Mouse (Mus musculus) CD8-positive naive resting alpha-beta T cell, adult 57 days (primary cell): ENCODE measurements around the gene Mlf1. TPM values are rescaled to one million over a fixed set of nuclear protein-coding genes. Genes with fewer than 3 reads are reported as not detected.

Source experiments
- total RNA-seq: library from RNA; stranded (reverse); gene quantifications from one replicate; pipeline ENCODE4 v1.2.4, GENCODE M21; 2023

Gene Mlf1
- 1.1 TPM for total RNA-seq

DNA sequence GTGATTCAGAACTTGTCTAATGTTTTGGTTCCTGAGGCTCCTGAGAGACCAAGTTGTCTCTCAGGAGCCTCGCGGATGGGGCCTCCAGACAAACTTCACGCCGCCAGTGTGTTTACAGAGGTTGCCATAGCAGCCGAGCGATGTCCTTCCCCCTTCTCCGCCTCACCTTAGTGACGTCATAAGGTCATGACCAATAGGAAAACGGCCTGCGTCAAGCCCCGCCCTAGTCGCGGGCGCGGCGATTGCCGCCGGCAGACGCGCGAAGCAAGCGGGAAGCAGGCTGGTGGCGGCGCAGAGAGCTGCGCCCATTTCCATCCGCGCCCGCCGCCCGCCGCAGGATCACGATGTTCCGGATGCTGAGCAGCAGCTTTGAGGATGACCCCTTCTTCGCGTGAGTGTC lies at the start of gene Mlf1:
TSS of gene Mlf1 (plus strand) at position 226 of the 400 bp plus-strand sequence.

GRCm38 (mm10) chr3:67375063-67375462 lies 1.2 kb downstream of the Mlf1 start, which contains the start of gene Gm17402:
Gene Gm17402, minus strand, starts transcription at chr3:67375163.

DNA sequence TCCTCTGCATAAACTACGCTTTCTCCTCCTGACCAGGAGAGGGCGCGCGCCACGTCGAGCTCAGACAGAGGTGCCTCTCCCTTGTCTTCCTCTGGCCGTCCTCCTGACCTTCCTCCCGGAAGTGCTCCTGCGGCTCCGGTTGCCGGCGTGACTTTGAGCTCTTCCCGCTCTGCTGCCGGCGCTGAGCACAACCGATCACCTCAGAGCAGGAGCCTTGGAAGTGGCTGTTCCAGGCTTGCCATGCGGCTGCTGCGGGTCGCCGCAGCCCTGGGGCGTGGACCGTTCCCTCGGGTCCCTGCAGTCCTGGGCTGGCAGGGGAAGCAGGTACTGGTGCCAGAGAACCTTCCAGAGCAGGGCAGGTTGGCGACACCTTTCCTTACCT lies 56.1 kb downstream of the Mlf1 start, which contains the start of gene Gfm1:
TSS of gene Gfm1 (plus strand) at position 98 of the 382 bp plus-strand sequence.

Other genes starting within 250 kb of the Mlf1 start
- gene Gm17402, start 1.1 kb downstream of the Mlf1 start, total RNA-seq, result not detected
- 37.8 TPM for gene Gfm1, start 56.0 kb downstream of the Mlf1 start, total RNA-seq
- gene Lxn, start 89.8 kb downstream of the Mlf1 start, total RNA-seq, result 1.3 TPM
- gene Rarres1, start 141.4 kb downstream of the Mlf1 start, total RNA-seq, result not detected
- gene Mfsd1, start 208.6 kb downstream of the Mlf1 start, total RNA-seq, result 49.0 TPM